Mouse (Mus musculus): ENCODE results near the gene Lmna.

DNA sequence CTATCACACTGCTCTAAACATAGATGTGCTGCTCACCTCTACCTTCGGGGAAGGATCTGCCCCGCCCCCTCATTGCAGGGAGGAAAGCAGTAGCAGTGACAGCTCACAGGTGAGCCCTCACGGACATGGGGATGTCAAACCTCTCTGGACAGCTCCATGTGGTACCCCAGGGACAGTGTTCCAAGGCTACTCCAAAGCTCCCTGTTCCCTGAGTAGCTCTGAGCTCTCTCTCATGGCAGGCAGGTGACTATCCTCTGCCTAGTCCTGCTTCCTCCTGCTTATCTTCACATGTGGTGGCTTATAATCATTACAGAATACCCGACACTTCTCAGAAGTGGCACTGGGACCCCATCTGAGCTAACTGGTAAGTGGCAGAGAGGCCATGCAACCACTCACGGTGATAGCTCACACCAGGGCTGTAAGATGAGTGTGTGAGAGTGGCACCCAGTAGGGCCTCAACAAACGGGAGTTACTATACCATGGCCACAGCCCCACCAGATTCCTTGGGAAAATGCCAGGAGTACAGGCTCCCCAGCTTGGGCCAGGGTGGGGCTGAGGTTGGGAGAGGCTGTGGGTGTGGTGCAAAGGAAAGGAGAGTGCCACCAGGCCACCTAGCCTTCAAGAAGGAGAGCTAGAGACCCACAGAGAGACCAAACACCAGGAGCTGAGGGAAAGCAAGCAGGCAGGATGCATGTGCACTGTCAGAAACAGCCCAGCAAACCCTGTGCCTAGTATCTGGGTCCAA is 37.1 kb upstream of the Lmna start:
- no peak for TF ChIP-seq POLR2A (IDR thresholded peaks at IDR 0.05; ENCODE audit: control insufficient read depth in 1 of 2, insufficient read depth in 1 of 2, low read depth in 1 of 2, low read length in 2 of 2, poor library complexity in 1 of 2)
- no peak for TF ChIP-seq HCFC1 (IDR thresholded peaks at IDR 0.05; ENCODE audit: low read depth, low read length)
- no peak for TF ChIP-seq CTCF (IDR thresholded peaks at IDR 0.05 in 2 of 3, conservative IDR thresholded peaks at IDR 0.05 in 1 of 3; ENCODE audit: control insufficient read depth in 1 of 3, insufficient read depth in 1 of 3, low read depth in 2 of 3, low read length in 3 of 3, poor library complexity in 1 of 3, severe bottlenecking in 1 of 3)
- no peak for TF ChIP-seq SMC3 (IDR thresholded peaks at IDR 0.05; ENCODE audit: low read depth, low read length)

Measured in MEL (cell line).